Comparison of ENCODE assay signal across 7 mouse cellular contexts in the genomic region with DNA sequence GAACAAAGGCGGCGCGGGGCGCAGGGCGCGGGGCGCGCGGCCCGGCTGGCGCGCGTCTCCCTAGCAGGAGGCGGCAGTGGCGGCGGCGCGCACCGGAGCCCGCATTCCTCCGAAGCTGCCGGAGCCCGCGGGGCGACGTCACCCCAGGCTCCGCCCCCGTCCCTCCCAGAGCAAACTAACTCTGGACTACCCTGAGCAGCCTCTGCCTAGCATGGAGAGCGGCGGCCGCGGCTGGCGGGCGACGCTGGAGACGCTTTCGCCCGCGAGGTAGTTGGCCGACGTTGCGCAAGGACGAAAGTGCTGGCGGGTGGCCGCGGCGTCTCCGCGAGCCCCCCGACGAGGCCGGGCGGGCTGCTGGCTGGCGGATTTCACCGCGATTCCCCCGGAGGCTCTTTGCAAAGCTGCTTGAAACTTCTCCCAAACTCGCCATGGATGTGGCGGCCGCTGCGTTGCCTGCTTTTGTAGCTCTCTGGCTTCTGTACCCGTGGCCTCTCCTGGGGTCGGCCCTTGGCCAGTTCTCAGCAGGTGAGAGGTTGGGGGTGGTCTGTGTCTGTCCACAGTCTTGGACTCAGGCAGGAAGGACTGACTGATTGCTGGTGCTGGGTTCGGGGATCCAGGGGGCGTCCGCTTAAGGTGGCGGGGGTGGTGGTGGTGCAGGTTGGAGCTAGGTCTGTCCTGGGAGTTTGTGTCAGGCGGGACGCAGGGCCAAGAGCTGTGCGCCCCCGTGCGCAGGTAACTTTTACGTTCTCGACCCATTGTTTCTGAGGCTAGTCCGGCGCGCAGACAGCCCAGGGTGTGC. TPM values are rescaled to one million over a fixed set of nuclear protein-coding genes. Genes with fewer than 3 reads are reported as not detected.
DNase-seq lines count a peak whose midpoint lies in the region; ATAC-seq and TF ChIP-seq lines count a peak whose summit lies in the region.

TSS of gene Ptprk (plus strand) at position 168 of the 799 bp plus-strand sequence.

- no peaks in the 10 kb centered on the region for H3K27me3 ChIP-seq in embryonic facial prominence, embryonic 15.5 days
- H3K27me3 ChIP-seq in heart, embryonic 10.5 days (ENCODE audit: insufficient read depth, poor library complexity, severe bottlenecking): no peaks in the 10 kb centered on the region
- H3K27me3 ChIP-seq in kidney, embryonic 15.5 days: no peaks in the 10 kb centered on the region
- H3K27me3 ChIP-seq in limb, embryonic 14.5 days (ENCODE audit: control insufficient read depth, insufficient read depth, low read length): no peaks in the 10 kb centered on the region
- H3K27me3 ChIP-seq in midbrain, embryonic 16.5 days (ENCODE audit: control insufficient read depth, insufficient read depth, low read depth, low read length): no peaks in the 10 kb centered on the region
- H3K27me3 ChIP-seq in stomach, postnatal 0 days (ENCODE audit: control insufficient read depth, insufficient read depth, low read length): no peaks in the 10 kb centered on the region

- peak; percentile 90; the same call in 1 of the 2 replicates for TF ChIP-seq POLR2A in limb, embryonic 14.5 days (IDR thresholded peaks at IDR 0.05; ENCODE audit: borderline replicate concordance, extremely low read depth, insufficient read depth, insufficient read length)

- peak within 1 kb of the TSS; percentile 77 for H3K4me3 ChIP-seq in embryonic facial prominence, embryonic 15.5 days (replicated peaks)
- H3K4me3 ChIP-seq in heart, embryonic 10.5 days: peak within 1 kb of the TSS; percentile 87
- peak within 1 kb of the TSS; percentile 60 for H3K4me3 ChIP-seq in kidney, embryonic 15.5 days (replicated peaks)
- H3K4me3 ChIP-seq in limb, embryonic 14.5 days (replicated peaks; ENCODE audit: low read length): peak within 1 kb of the TSS; percentile 60
- peak within 1 kb of the TSS; percentile 79 for H3K4me3 ChIP-seq in midbrain, embryonic 16.5 days (ENCODE audit: low read depth, low read length)
- H3K4me3 ChIP-seq in stomach, postnatal 0 days (ENCODE audit: low read depth, low read length): peak within 1 kb of the TSS; percentile 86

- ATAC-seq in embryonic facial prominence, embryonic 15.5 days (ENCODE audit: insufficient number of reproducible peaks, low FRiP score, low TSS enrichment, low read depth): peak; percentile 97
- ATAC-seq in kidney, embryonic 15.5 days (replicated peaks; ENCODE audit: low FRiP score): peak; percentile 98
- ATAC-seq in limb, embryonic 14.5 days (ENCODE audit: low FRiP score, low read depth): peak; percentile 96
- ATAC-seq in midbrain, embryonic 16.5 days: peak; percentile 97
- ATAC-seq in stomach, postnatal 0 days (ENCODE audit: low FRiP score, low TSS enrichment): peak; percentile 98

- no peak; the same call in 1 of the 2 replicates for TF ChIP-seq CTCF in stomach, postnatal 0 days (IDR thresholded peaks at IDR 0.05; ENCODE audit: low read depth)

- 0 out of 2 replicates have a peak, but pooled peaks cover 7% of the 10 kb centered on the region for H3K4me1 ChIP-seq in embryonic facial prominence, embryonic 15.5 days
- H3K4me1 ChIP-seq in heart, embryonic 10.5 days: 0 out of 2 replicates have a peak, but pooled peaks cover 3% of the 10 kb centered on the region
- peaks cover 7% of the 10 kb centered on the region for H3K4me1 ChIP-seq in kidney, embryonic 15.5 days
- peaks cover 10% of the 10 kb centered on the region for H3K4me1 ChIP-seq in limb, embryonic 14.5 days (ENCODE audit: control insufficient read depth, insufficient read depth, low read length)
- H3K4me1 ChIP-seq in midbrain, embryonic 16.5 days (ENCODE audit: control insufficient read depth, insufficient read depth, low read length): peaks cover 13% of the 10 kb centered on the region
- H3K4me1 ChIP-seq in stomach, postnatal 0 days (replicated peaks; ENCODE audit: control insufficient read depth, insufficient read depth): no peaks in the 10 kb centered on the region

- H3K9me3 ChIP-seq in embryonic facial prominence, embryonic 15.5 days (replicated peaks): no peaks in the 10 kb centered on the region
- H3K9me3 ChIP-seq in heart, embryonic 10.5 days: no peaks in the 10 kb centered on the region
- no peaks in the 10 kb centered on the region for H3K9me3 ChIP-seq in kidney, embryonic 15.5 days (replicated peaks)
- H3K9me3 ChIP-seq in limb, embryonic 14.5 days (ENCODE audit: control insufficient read depth, low read length): no peaks in the 10 kb centered on the region
- no peaks in the 10 kb centered on the region; the same call in 1 of the 2 replicates for H3K9me3 ChIP-seq in midbrain, embryonic 16.5 days (replicated peaks; ENCODE audit: control insufficient read depth, low read length, poor library complexity, severe bottlenecking)
- no peaks in the 10 kb centered on the region for H3K9me3 ChIP-seq in stomach, postnatal 0 days (ENCODE audit: control insufficient read depth, low read length)

- peak within 1 kb of the TSS; percentile 76 for H3K9ac ChIP-seq in embryonic facial prominence, embryonic 15.5 days
- peak within 1 kb of the TSS; percentile 86 for H3K9ac ChIP-seq in kidney, embryonic 15.5 days
- peak within 1 kb of the TSS; percentile 91 for H3K9ac ChIP-seq in limb, embryonic 14.5 days (ENCODE audit: low read depth, low read length, severe bottlenecking)
- peak within 1 kb of the TSS; percentile 87 for H3K9ac ChIP-seq in midbrain, embryonic 16.5 days (ENCODE audit: low read depth, low read length)
- peak within 1 kb of the TSS; percentile 91 for H3K9ac ChIP-seq in stomach, postnatal 0 days (ENCODE audit: low read length)

- peak within 1 kb of the TSS; percentile 93 for H3K27ac ChIP-seq in embryonic facial prominence, embryonic 15.5 days (replicated peaks)
- H3K27ac ChIP-seq in heart, embryonic 10.5 days: peak within 1 kb of the TSS; percentile 92
- H3K27ac ChIP-seq in kidney, embryonic 15.5 days: peak within 1 kb of the TSS; percentile 93
- peak within 1 kb of the TSS; percentile 91 for H3K27ac ChIP-seq in limb, embryonic 14.5 days (replicated peaks; ENCODE audit: low read depth, low read length)
- H3K27ac ChIP-seq in midbrain, embryonic 16.5 days (ENCODE audit: low read length): peak within 1 kb of the TSS; percentile 91
- H3K27ac ChIP-seq in stomach, postnatal 0 days (replicated peaks): peak within 1 kb of the TSS; percentile 95

- no peak for TF ChIP-seq EP300 in stomach, postnatal 0 days (optimal IDR thresholded peaks at IDR 0.05)

- under 1% methylated on average over 77 of the region's 77 CpGs for WGBS in embryonic facial prominence, embryonic 15.5 days
- WGBS in heart, embryonic 10.5 days: under 1% methylated on average over 77 of the region's 77 CpGs
- WGBS in kidney, embryonic 15.5 days: under 1% methylated on average over 62 of the region's 77 CpGs
- WGBS in limb, embryonic 14.5 days: 0% methylated on average over 65 of the region's 77 CpGs
- under 1% methylated on average over 77 of the region's 77 CpGs for WGBS in midbrain, embryonic 16.5 days
- under 1% methylated on average over 61 of the region's 77 CpGs for WGBS in stomach, postnatal 0 days

- peak within 1 kb of the TSS; percentile 80 for H3K4me2 ChIP-seq in embryonic facial prominence, embryonic 15.5 days (replicated peaks)
- peak within 1 kb of the TSS; percentile 76 for H3K4me2 ChIP-seq in kidney, embryonic 15.5 days
- H3K4me2 ChIP-seq in limb, embryonic 14.5 days (replicated peaks; ENCODE audit: low read depth, low read length, severe bottlenecking): peak within 1 kb of the TSS; percentile 66
- H3K4me2 ChIP-seq in midbrain, embryonic 16.5 days (ENCODE audit: low read length): peak within 1 kb of the TSS; percentile 94
- peak within 1 kb of the TSS; percentile 82 for H3K4me2 ChIP-seq in stomach, postnatal 0 days (replicated peaks; ENCODE audit: low read depth)

- H3K36me3 ChIP-seq in embryonic facial prominence, embryonic 15.5 days: no peaks in the 10 kb centered on the region
- H3K36me3 ChIP-seq in heart, embryonic 10.5 days: no peaks in the 10 kb centered on the region
- H3K36me3 ChIP-seq in kidney, embryonic 15.5 days: no peaks in the 10 kb centered on the region
- H3K36me3 ChIP-seq in limb, embryonic 14.5 days (ENCODE audit: control insufficient read depth, insufficient read depth, low read length): no peaks in the 10 kb centered on the region
- no peaks in the 10 kb centered on the region for H3K36me3 ChIP-seq in midbrain, embryonic 16.5 days (ENCODE audit: control insufficient read depth, insufficient read depth, low read length)
- no peaks in the 10 kb centered on the region for H3K36me3 ChIP-seq in stomach, postnatal 0 days (ENCODE audit: control insufficient read depth, insufficient read depth, low read length)

- DNase-seq in brain, embryonic 18.5 days (ENCODE audit: low read depth, low spot score): peak; percentile 71
- DNase-seq in heart, embryonic 10.5 days (ENCODE audit: low spot score): peak; percentile 94
- DNase-seq in limb, embryonic 14.5 days (ENCODE audit: low spot score): peak; percentile 94
- peak; percentile 98 for DNase-seq in stomach, postnatal 0 days (ENCODE audit: low spot score)

RNA-seq across cellular contexts. Expression of gene Ptprk, which starts in this region (rescaled TPM):
- polyA plus RNA-seq in embryonic facial prominence, embryonic 15.5 days (2015; fragmentation: Nextera tagmentation; extraction: Ambion mirVana): 25.1 and 26.4 TPM in 2 replicates
- polyA plus RNA-seq in heart, embryonic 10.5 days (2016; fragmentation: Nextera tagmentation; extraction: Ambion mirVana): 32.5 and 39.0 TPM in 2 replicates
- polyA plus RNA-seq in kidney, embryonic 15.5 days (2015; fragmentation: Nextera tagmentation; extraction: Ambion mirVana): 37.7 and 37.8 TPM in 2 replicates
- 20.7 and 21.4 TPM in 2 replicates for polyA plus RNA-seq in limb, embryonic 14.5 days (2012; rRNA removed)
- polyA plus RNA-seq in limb, embryonic 14.5 days (2014; fragmentation: Nextera tagmentation; extraction: Ambion mirVana): 25.2 and 28.8 TPM in 2 replicates
- 31.4 and 33.8 TPM in 2 replicates for polyA plus RNA-seq in midbrain, embryonic 16.5 days (2015; fragmentation: Nextera tagmentation; extraction: Ambion mirVana)
- 26.9 and 27.1 TPM in 2 replicates for polyA plus RNA-seq in stomach, postnatal 0 days (2015; fragmentation: Nextera tagmentation; extraction: Ambion mirVana)

Comparison
In these comparisons a context has a peak if more than half of its experiments do, and no peak if none do; other contexts are left out.
1. Peak in every context shown above with its lines: DNase-seq, ATAC-seq, H3K4me3 ChIP-seq and H3K27ac ChIP-seq.